Mouse (Mus musculus): ENCODE data around the gene Lmo2. TPM values are rescaled to one million over a fixed set of nuclear protein-coding genes. Genes with fewer than 3 reads are reported as not detected.

Lmo2 gene
- total RNA-seq, 2 experiments from 2014 or later = 11.9 to 14.1 TPM

Other genes with a start within 250 kb of the Lmo2 start
- gene Nat10, start 196.7 kb upstream of the Lmo2 start, total RNA-seq (2021) = 10 to 100 TPM; 20.0 to 20.2 TPM
- gene Caprin1, start 160.3 kb upstream of the Lmo2 start, total RNA-seq (2021) = 100 to 1,000 TPM; 202 to 209 TPM
- 10 to 100 TPM; 48.8 to 51.2 TPM for gene Fbxo3, start 69.7 kb downstream of the Lmo2 start, total RNA-seq (2021)
- gene 4931422A03Rik, start 70.4 kb downstream of the Lmo2 start, total RNA-seq (2021) = not detected
- under 1 TPM in 1 of 2 experiments, not detected in 1; 0.41 TPM for gene Gm10912, start 107.8 kb downstream of the Lmo2 start, total RNA-seq (2021)
- gene Gm10799, start 110.6 kb downstream of the Lmo2 start, total RNA-seq (2021) = not detected
- 1 to 10 TPM; 2.1 to 2.2 TPM for gene Cd59b, start 111.9 kb downstream of the Lmo2 start, total RNA-seq (2021)
- 10 to 100 TPM; 20.7 to 24.7 TPM for gene Cd59a, start 137.8 kb downstream of the Lmo2 start, total RNA-seq (2021)
- gene A930018P22Rik, start 164.8 kb downstream of the Lmo2 start, total RNA-seq (2021) = 1 to 10 TPM; 2.2 to 2.7 TPM

Data from gastrocnemius, postnatal 10 days (tissue).